Mouse (Mus musculus): ENCODE measurements around the gene Zglp1.

The Zglp1 gene

DNA sequence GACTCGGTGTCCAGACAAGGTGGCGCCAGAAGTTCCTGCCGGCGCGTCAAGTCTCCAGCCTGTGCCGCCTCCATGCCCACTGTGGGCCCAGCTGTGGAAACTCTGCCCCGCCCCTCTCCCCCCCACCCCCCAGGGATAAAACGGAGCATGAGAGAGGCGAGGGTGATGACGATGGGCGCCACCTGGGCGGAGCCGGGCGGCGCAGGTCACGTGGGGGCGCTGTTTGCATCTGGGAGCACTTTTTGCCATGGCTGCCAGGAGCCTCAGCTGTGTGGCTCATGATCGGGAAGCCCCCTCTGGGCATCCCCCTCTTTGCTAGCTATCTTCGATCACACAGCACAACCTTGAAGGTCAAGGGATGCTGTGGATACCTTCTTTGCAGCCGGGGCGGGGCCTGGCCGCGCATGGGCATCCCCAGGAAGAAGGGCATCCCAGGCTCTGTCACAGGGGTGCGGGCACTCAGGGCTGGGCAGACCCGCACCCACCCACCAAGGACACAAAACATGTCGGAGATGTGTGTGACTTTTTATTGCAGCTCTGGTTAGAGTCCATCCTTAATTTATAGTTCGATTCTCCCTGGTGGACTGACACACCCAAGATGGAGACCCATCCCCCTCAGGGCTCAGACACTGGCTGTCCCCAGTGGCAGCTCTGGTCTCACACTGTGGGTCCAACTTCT, at the start of gene Zglp1:
Gene Zglp1 (minus strand): TSS at position 88 of the 679 bp plus-strand sequence.
- DNase-seq (ENCODE audit: low spot score) = no peak

DNA sequence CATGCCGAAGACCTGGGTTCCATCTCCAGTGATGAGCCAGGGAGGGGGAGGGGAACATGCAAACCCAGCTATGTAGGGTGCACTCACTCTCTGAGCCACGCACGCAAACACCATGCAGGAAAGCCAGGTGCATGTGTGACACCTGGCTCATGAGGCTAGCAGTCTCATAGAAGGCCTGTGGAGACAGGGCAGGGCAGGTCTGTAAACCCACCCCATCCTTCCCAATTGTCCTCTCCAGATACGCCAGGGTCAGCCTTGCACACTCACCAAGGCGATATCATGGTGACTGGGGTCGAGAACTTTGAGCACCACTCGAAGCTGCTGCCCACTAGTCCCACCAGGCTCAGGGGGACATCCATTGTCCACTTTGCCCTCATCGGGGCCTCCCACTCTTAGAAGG, 48.2 kb upstream of the Zglp1 start:
- no peak for DNase-seq (ENCODE audit: low spot score)

DNA sequence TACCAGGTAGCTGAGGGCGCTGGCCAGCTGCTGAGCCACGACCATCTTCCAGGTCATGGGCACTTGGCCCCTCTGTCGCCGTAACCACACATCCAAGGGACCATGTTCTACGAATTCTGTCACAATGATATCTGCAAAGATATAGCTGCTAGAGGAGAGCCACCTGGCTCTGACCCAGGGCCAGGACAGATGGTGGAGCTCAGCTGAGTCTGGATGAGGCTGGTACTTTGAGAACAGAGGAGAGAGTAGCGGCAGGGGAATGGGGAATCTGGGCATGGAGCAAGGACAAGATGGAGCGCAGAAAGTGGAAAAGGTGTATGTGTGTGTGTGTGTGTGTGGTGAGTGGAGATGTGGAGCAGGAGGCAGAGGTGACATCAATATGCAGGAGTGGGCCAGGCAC, 47.3 kb upstream of the Zglp1 start:
- DNase-seq (ENCODE audit: low spot score) = no peak

DNA sequence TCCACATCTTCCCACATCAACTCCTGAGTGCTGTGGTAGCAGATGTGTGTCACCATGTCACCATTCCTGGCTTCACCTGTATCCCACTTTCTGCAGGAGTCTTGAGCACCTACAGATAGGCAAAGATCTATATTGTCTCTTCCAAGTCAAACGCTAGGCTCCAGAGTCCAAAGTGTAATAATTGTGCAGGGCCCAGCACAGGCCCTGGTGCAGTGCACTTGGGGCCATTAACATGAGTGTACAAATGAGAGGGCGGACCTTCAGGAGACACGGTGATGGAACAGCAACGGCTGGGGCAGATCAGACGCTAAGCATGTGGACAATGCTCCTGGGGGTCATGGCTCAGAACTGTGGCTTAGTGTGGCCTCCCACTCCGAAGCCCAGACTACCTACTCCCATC, 46.9 kb upstream of the Zglp1 start:
- DNase-seq (ENCODE audit: low spot score) = no peak

DNA sequence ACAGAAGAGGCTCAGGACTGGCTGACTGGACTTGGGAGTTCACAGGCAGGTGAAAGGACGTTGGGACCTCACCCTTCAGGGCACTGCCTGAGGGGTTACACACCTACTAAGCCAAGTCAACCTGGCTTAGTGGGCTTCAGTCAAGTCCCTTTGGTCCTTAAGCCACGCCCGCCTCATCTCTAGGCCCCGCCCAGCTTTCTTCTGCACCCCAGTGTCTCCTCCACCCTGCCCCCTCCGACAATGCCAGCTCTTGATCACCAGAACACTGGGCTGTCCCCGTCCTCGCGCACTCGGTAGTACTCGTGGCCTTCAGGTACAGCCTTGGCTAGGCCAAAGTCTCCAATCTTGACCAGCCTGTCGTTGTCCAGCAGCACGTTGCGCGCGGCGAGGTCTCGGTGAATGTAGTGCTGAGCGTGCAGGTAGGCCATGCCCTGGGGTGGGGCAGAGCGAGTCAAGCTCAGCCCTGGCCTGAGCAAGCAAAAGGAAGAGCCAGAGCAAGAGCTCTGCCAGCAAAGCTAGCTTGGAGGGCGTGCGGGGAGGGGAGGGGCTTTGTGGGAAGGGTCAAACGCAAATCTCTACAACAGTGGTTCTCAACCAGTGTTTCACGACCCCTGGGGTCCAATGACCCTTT, 40.8 kb upstream of the Zglp1 start:
- no peak for DNase-seq (ENCODE audit: low spot score)

DNA sequence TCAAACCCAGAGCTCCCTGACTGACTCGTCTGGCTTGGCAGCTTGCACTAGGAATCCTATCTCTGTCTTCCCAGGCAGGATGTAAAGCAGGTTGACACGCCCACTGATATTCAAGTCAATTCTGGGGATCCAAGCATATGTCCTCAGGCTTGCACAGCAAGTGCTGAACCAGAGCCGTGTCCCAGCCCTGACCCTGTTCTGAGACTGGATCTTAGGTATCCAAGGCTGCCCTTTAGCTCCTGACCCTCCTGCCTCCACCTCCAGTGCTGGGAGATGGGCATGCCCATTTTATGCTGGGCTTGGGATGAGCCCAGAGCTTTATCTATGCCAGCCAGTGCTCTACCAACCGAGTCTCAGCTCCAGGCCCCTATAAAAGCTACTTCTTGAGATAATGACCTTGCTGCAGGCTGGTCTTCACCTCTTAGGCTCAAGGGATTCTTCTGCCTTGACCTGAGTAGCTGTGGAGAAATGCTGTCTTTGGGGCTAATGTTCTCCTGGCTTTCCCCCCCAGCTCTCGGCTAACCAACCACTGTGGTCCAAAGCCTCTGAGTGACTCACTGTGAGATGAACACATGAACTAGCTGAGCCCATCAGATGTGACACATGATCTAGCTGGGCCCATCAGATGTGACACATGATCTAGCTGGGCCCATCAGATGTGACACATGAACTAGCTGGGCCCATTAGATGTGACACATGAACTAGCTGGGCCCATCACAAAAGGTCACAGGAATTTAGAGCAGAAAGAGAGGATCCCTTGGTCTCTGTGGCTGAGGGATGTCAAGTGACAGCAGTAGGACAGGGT, 39.1 kb upstream of the Zglp1 start:
- no peak for DNase-seq (ENCODE audit: low spot score)

DNA sequence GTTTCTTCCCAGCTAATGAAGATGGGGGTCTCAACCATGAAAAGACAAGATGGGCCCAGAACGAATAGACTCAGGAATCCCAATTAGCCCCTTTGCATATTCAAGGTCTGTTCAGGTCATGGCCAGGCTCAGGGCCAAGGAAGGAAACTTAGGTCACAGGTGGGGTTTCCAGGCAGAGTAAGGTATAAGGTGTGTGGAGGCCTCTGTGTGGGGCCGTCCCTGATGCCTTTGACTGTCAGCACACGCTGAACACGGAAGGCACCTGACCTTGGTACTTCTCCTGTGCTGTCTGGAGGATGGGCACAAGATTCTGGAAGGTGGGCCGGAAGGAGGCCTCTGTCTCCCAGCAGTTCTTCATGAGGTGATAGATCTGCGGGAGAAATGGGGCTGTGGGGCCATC, 37.9 kb upstream of the Zglp1 start:
- DNase-seq (ENCODE audit: low spot score) = no peak

DNA sequence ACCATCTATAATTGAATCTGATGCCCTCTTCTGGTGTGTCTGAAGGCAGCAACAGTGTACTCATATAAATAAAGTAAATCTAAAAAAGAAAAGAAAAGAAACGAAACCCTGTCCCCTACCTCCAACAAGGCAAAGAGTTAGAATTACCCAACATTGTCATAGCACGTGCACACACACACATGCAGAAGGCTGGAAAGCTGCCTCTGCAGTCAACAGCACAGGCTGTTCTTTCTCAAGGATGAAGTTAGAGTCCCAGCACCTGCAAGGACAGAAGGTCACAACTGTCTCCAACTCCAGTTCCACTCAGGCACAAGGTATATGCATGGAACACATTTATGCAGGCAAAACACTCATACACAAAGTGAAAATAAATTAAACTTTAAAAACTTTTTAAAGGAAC, 35.2 kb upstream of the Zglp1 start:
- DNase-seq (ENCODE audit: low spot score) = no peak

DNA sequence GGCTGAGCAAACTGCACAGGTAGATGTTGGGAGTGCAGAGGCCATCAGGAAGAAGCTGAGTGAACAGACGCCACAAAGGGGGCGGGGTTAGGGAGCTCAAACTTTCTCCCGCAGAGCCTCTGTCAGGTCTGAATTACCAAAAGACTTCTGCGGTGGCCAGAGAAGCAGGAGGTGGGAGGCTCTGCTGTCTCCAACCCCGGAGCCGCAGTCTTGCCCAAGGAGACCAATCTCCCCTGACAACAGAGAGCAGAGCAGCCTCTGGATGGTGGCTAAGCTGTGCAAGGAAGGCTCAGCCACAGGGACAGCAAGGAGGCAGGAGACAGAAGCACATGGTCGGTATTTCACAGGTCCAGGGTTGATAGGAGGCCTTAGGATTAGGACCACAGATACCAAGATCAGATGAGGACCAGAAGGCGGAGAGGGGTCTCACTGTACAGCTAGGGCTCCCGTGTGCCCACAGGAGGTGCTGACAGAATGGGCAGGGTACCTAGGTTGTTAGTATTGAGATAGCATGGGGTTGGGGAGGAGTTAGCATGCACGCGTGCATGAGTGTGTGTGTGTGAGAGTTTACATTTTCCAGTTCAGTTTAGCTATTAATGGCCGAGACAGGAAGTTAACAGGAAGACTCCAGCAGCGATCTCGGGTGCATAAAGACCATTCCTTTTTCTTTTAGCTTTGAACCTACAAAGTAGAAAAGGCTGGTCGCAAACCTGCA, 33.7 kb upstream of the Zglp1 start:
- DNase-seq (ENCODE audit: low spot score) = no peak

DNA sequence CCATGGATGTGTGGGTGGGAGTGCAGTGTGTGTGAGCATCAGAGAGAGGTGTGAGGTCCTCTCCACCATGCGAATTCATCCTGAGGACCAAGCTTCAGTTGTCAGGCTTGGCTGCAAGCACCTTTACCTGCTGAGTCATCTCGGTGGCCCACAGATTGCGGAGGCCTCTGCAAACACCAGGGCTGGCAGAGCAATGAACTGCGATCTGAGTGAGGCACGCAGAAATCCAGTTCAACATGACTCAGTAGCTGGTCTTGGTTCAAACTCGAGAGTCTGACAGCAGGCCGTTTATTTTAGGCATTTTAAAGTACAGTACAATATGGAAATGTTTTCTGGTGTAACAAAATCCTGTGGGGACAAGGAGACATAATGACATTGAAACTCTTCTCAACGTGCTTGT, 30.9 kb upstream of the Zglp1 start:
- DNase-seq (ENCODE audit: low spot score) = no peak

DNA sequence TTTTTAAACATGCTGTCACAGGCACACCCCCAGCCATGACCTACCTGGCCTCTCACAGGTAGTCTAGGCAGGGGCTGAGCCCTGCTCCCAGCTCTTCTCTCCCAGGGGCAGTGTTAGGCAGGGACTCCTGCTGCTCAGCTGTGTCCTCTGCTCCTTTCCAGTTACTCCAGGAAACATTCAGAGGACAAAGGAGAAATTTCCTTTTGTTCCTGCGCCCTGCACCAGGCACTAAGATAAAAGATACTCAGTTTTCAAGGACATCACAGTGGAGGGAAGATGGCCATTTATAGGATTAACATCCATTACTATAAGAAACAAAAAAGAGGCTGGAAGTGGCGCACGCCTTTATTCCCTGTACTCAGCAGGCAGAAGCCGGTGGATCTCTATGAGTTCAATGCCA, 29.1 kb upstream of the Zglp1 start:
- DNase-seq (ENCODE audit: low spot score) = no peak

DNA sequence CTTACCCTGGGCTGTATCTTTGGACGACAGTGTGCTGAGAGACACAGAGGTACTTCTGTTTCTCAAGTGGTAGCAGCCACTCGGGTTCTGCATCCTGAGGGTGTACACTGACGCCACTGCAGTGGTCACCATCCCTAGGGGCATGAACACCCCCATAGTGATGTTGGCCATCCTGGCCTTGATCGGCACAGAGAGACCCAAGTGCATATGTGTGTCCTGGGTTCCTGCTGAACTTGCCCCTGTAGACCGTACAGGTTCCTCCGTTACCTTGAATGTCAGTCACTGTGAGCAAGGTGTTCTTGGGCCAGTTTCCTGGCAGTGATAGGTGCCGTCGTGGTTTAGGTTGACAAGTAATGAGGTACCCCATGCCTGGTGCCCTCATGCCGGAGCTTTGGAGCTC, 26.5 kb upstream of the Zglp1 start:
- DNase-seq (ENCODE audit: low spot score) = no peak

DNA sequence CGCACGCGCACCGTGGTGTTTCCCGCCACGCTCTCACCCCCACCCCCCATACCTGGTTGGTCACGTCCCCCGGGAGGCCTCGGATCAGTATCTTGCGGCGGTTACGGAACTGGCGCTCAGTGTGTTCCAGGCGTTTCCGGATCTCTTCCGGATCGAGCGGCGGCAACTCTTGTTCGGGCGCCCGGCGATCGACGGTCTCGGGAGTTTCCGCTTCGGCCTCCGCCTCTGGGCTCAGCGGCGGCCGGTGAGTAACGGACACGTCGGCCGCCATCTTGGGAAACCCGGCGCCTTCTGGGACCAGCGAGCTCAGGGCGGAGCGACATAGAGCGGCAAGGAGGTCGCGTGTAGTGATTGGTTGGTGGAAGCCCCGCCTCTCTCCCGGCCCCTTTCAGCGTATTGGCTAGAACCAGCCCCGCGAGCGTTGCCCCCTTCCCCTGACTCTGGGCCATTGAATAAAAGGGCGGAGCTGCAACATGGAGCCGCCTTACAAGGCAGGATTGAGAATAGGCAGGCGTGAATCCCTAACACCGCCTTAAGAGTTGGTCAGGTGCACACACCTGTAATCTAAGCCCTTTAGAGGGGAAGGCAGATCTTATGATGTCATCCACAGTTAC, 24.9 kb upstream of the Zglp1 start, which contains the start of the genes Gm38431 and Raver1:
Gene Gm38431 (minus strand): TSS at position 291 of the 614 bp plus-strand sequence.
Gene Raver1 (minus strand): TSS at position 302 of the 614 bp plus-strand sequence.
- peak; percentile 97 for DNase-seq (ENCODE audit: low spot score)

DNA sequence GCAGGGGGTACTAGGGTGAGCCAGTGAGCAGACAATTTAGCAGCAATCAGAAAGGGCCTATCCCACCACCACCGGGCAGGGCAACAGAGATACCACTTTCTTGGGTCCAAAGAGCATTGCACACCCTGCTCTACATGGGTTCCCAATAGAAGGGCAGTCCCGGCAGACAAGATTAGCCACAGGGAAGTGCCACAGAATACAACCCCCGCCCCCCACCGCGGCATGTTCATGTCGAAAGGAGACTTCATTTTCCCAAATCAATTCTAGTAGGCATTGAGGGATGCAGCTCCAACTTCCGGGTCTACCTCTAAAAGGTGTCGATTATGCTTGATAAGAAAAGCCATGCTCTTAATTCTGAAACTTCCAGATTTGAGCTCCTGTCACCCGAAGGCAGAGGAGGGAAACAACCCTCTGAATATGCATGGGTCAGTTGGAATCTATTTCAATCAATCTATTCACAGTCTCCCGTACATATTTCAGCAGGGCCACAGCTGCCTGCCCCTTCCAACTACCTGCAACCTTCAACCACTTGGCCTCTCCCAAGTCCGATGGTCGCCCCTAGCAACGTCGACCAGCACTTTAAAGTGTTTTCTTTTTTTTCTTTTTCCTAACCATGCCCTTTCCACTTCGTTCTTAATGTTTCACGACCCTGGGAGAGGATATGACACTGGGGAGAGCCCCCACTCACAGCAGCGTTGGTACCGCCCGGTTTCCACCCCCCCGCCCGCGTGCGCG, 24.2 kb upstream of the Zglp1 start:
- DNase-seq (ENCODE audit: low spot score) = no peak

DNA sequence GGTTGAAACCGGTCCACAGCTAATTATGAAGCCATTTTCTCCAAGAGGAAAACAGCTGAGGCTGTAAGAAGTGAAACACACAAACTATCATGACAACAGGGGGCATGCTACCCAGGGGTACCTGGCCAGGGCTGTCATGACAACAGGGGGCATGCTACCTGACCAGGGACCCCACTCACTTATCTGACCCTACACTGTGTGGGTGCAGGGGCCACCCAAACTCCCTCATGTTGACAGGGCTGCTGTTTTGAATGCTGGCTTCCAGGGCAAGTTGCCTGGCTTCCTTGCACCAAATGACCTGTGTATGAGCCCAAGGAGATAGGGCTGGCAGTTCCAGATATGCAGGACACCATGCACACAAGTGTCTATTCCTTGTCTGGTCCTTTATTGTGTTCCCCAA, 23.6 kb upstream of the Zglp1 start:
- no peak for DNase-seq (ENCODE audit: low spot score)

DNA sequence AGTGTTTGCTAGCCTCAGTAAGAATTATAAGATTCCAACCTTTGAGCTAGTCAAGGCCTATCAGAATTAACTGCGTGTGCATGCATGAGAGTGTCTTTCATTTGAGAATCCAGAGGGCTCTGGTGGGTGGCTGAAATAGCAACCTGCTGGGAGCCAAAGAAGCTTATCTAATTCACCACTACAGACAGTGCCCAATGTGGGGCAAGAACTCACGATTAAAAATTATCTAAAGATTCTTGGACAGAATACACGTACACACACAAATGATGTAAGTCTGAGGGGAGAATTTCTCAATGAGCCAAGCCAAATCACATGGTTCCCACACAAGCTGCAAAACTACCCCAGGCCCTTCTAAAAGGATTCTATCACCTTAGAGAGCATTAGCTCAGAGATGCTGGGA, 16.4 kb upstream of the Zglp1 start:
- DNase-seq (ENCODE audit: low spot score) = no peak

DNA sequence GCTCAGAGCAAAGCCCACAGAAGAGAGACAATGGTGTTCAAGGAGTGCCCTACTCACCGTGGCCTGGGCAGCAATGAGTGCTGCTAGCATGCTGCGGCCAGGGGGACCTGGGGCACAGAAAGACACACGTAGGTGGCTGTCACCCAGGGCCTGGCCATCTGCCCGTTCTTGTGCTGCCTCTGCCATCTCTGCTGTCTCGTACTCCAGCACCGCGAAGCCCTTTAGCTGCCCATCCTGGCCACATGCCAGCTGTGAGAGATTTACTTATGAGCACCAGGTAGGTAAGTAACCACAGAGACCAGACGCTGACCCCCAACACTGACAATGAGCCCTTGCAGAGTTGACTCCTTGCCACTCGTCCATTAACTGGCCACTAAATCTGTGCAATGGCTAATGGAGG, 14.2 kb upstream of the Zglp1 start:
- DNase-seq (ENCODE audit: low spot score) = no peak

DNA sequence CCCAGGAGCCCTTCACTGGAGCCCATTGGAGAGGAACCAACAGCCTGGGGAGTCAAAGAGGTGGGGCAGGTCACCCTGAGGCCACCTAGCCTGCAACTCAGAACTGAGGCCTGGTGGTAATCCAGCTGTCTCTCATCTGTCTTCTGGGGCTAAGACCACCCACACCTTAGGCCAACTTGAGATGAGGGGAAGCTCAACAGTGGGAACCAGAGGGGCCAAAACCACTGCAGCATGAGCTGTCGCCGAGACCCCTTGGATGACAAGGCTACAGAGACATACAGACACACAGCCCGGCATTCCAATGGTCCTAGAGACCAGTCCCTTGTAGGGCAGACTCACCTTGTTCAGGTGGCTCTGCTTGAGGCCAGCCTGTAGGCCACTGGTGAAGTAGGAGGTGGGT, 8.7 kb upstream of the Zglp1 start:
- no peak for DNase-seq (ENCODE audit: low spot score)

DNA sequence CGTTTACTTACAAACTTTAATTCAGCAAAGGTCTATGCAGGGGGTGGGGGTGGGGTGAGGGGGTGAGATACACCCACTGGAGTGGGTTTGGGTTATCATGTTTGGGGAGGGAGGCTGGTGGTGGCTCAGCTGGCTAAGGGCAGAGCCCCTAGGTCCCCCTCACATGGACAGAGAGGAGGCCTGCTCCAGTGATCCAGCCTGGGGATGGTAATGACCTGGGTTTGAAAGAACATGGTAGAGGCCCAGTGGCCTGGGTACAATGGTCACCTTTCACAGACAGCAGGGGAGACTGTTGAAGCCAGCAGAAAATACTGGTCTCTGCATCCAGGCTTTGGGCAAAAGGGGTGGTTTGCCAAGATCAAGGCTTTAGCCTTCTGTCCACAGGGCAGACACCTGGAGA, 7.3 kb upstream of the Zglp1 start:
- DNase-seq (ENCODE audit: low spot score) = no peak

DNA sequence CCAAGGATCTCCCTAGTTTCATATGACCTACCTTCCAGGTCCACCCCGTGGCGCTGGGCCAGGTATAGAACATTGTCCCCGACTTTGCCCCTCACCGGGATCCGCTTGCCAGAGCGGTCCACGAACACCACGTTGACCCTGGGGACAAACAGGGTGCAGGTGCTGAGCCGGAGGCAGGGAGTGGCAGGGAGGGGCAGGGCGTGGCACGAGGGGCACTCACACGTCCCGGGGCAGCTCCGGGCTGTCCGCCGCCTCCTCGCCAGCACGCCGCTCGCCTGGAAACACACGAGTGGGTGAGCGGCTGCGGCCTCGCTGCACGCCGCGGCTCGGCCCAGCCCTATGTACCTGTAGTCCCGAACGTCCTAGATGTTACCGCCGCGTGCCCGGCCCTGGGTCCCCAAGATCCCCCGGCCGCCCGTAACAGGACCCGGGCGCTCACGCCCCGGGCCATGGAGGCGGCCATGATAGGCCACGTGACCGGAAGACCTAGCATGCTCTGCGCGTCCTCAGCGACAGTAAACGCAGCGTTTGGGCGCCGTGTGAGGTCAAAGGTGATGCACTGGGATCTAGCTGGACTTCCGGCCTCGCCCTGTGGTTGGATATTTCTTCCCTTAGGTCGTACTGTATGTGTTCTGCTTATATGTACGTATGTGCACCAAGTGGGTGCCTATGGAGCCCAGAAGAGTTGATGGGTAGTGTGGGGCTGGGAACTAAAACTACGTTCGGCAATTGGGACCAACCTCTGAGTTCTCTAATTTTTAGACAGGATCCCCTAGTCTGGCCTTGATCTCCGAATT, 6.3 kb upstream of the Zglp1 start, which contains the start of the genes Gm49373 and Fdx1l:
Gene Gm49373 (minus strand): TSS at position 53 of the 797 bp plus-strand sequence.
Gene Fdx1l (minus strand): TSS at position 571 of the 797 bp plus-strand sequence.
- peak; percentile 84 for DNase-seq (ENCODE audit: low spot score)
